Mouse (Mus musculus) ovary, postnatal 10 days (tissue): ENCODE measurements around the gene 1700028P14Rik.
"Not testable (repeated sequence)": the region's sequence is repeated elsewhere in the genome, so short reads cannot be mapped to it uniquely, and the experiment has no call there.

Experiments used
- DNase-seq: peaks from one replicate; pipeline ENCODE4 v3.0.0; 2022; ENCODE audit warnings: low spot score

Gene 1700028P14Rik

DNA sequence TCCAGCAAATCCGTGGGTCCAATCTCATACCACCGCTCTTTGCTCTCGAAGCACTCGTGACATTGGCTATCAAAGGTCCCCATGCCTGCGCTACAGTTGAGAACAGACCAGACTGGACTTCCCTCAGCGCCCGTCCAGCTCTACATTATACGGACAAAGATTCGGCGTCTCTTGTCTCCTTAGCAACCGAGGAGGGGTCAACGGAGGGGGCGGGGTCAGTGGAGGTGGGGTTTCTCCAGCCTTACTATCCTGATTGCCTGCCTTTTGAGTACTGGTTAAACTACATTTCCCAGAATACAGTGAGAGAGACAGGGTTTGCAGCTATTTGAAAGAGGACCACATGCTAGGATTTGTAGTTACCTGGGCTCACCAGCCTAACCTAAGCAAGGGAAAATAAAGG, at the start of gene 1700028P14Rik:
Gene 1700028P14Rik (minus strand): TSS at position 169 of the 400 bp plus-strand sequence.
- no peak for DNase-seq

DNA sequence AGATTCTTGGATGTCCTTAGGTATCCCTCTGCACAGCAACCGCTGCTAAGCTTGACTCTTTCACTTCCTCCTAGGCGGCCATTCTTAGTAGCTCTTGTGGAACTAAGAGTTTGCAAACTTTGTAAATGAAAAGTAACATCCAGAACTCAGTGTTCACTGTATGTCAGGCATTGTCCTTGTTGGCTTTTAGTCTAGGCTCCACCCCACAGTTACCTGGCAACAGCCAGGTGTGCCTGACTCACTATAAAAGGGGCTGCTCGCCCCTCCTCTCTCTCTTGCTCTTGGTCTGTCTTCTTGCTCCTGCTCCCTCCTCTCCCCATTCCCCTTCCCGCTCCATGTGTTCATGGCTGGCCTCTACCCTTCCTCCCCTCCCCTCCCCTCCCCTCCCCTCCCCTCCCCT, 46.5 kb upstream of the 1700028P14Rik start:
- DNase-seq = no peak

DNA sequence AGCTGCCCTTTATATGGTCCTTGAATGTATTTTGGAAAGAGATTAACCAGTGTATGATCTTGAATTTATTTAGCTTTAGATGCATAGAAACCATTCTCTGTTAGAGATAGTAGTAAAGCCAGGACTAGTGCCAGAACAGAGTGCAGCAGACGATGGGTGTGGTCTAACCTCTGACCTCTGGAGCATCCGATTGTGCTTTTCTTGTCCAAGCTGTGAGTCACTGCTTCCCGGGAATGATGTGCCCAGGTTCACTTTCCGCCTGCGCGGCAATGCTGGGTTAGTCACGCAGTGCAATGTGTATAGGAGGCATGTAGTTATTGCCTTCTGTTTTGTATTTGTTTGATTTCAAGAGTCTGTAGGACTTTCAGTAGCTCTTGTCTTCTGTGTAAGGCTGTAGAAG, 45.8 kb upstream of the 1700028P14Rik start:
- DNase-seq = no peak

DNA sequence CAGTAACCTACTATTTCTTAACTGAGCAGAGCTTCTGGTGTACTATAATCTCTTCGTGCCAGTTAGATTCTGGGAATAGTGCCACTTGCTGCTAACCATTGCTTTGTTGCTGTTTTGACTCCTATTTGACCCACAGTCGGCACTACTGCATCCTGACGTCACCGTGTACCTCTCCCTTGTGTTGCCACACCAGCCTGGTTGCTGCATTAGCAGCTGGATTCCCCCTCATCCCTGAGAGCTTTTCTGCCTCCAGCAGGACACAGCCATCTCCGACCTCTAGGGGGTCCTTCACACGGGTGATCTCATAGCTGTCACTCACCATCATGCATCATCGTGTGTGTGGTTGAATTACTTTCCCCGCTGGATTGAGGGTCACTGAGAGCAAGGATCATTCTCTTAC, 45.2 kb upstream of the 1700028P14Rik start:
- no peak for DNase-seq

DNA sequence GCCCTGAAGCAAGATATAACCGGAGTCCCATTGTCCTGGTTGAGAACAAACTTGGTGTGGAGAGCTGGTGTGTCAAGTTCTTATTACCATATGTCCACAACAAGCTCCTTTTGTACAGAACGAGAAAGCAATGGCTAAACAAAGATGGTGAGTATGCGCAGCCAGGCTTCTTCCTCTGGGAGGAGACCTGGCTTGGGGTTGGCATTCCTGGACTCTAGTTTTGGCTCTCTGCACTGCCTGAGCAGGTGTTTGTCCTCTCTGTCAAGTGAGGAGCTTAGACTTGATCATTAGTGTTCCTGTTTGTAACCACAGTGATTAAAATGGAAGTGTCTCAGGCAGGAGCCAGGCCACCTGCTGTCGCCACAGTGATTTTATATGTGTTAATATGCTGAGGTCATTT, 41.7 kb upstream of the 1700028P14Rik start:
- no peak for DNase-seq

DNA sequence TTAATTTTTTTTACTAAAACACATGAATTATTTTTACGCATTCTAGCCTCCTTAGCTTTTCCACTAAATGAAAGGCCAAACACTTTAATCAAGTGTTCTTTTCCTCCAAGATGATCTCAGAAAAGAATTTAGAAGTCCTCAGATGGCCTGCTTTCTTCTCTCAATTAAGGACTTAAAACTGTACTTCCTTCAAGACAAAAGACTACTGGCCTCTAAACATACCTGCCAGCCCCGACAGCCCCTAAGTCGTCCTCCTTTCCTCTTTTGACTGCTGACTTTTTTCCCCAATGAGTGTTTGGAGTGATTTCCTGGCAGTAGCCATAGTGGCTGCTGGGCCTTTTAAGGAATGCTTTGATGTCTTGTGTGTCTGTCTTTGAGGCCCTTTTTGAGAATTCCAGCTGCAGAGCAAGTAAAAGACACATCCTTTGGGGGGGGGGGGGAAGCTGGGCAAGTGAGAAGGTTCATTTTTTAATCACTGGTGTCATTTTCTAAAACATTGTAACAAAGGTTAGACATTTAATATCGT, 35.9 kb upstream of the 1700028P14Rik start:
- no peak for DNase-seq

DNA sequence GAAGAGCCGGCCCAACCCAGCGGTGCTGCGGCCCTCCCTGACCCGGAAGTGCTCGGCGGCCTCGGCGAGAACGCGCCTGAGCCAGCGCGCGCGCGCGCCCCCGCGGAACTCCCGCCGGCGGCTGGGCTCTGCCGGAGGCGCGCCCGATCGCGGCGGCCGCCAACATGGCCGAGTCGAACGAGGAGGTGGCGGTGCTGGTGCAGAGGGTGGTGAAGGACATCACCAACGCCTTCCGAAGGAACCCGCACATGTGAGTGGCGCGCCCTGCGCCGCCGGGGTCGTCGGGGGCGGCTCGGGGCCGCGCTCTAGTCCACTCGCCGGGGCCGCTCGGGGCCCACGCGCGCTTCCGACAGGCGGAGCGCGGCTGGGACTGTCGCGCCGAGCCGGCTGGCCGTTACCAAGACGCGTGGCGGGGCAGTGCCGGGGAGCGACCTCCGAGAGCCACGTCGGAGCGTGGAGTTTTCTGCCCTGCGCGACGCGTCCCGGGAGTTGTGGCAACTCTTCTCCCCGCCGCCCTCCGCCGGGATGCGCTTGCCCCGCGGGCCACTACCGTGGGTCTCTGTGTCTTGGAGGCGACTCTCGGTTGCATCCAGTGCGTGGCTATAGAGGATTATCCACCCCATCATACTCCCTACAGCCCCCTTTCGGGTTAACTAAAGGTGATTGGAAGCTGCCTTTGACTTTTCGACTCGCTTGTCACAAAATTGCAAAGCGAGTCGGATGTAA, 34.8 kb upstream of the 1700028P14Rik start, which contains the start of gene Ptar1:
Gene Ptar1 (plus strand): TSS at position 134 of the 726 bp plus-strand sequence.
- peak; percentile 92 for DNase-seq

DNA sequence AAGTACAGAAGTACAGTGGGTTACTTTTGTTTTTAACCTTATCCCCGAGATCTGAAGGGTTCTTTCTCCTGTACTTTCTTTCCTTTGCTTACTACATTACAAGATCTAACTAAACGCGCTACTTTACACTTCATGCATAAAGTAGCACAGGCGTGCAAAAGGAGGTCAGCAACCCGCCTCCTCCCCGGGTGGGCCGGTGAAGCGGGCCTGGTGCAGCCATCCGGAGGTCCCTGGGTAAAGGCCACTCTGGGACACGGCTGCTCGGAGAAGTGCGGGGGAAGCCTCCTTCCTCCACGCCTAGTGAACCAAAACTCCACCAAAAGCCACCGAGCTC, 34.3 kb upstream of the 1700028P14Rik start:
- DNase-seq = no peak

DNA sequence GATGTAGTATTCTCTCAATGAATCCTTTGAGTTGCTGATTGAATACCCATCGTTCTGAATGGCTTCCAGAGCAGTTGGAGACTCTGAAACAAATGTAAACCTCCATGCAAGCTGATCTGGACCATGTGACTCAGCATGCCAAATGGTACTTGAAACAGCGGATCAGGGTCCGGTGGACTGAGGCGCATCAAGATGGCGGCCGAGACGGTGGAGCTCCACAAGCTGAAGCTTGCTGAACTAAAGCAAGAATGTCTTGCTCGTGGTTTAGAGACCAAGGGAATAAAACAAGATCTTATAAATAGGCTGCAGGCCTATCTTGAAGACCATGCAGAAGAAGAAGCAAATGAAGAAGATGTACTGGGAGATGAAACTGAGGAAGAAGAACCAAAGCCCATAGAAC, 23.0 kb upstream of the 1700028P14Rik start:
- not testable (repeated sequence) for DNase-seq

DNA sequence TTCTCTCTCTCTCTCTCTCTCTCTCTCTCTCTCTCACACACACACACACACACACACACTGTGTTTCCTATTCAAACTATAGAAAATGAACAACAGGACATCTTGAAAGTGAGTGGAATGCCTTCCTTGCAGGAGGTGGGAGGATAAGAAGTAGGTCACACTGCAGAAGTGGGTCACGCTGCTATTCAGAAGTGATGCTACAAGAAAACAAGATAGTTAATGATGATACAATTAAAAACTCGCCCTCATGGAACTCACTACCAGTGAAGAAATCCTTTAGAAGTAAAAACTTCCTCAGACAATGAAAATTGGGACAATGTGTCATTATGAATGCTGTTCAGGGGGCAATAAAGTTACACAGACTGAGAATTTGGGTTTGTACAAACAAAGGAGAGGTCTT, 20.4 kb upstream of the 1700028P14Rik start:
- no peak for DNase-seq

DNA sequence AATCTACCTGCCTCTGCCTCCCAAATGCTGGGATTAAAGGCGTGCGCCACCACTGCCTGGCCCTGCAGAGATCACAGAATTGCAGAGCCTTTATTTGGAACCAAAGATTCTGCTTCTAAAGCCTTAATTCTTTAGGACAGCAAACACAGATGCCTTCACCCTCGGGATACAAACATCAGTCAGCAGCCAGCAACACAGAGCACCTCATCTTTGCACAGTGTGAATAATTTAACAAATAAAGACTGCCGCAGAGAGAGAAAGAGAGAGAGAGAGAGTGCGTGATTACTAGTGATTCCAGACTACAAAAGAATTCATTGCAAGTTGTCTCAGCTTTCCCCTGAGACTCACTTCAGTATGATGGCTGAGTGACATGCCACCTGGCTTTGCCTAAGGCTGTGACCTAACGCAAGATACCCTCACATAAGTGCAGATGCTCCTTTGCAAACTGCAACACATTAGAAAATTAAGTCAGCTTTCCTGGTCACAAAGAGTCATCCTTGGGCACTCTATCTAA, 15.6 kb upstream of the 1700028P14Rik start:
- no peak for DNase-seq

DNA sequence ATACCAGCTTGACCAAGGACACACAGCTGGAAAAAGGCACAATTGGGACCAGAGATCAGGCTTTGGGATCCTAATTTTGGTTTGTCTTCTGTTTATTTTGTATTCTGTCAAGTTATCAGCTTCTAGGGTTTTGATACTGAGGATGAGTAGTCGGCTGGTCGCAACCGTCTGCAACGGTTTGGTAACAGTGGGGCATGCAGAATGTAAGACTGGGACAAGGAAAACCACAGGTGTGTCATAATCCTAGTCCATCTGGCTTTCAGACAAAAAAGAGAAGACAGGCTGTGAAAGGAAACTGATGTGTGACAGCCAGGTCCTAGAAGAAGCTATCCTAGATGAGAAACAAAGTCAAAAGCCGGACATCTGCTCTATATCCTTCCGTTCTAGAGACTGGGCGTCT, 11.5 kb upstream of the 1700028P14Rik start:
- no peak for DNase-seq

DNA sequence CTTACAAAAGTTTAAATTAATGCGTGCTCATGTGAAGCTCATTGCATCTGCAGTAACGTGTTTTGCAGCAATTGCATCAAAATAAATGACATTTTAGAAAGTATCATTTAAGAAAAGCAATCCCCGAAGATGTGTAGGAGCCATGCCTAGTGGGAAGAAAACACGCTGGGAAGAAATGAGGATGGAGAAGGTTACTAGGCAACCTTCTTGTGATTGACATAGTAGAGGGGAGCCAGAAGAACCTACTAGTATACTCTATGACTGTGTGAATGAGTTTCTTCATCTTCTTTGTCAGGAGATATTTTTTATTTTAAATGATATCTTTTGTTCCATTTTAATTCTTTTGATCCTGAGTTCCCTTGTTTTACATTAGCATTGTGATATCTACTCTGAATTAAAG, 5.7 kb upstream of the 1700028P14Rik start:
- DNase-seq = no peak

DNA sequence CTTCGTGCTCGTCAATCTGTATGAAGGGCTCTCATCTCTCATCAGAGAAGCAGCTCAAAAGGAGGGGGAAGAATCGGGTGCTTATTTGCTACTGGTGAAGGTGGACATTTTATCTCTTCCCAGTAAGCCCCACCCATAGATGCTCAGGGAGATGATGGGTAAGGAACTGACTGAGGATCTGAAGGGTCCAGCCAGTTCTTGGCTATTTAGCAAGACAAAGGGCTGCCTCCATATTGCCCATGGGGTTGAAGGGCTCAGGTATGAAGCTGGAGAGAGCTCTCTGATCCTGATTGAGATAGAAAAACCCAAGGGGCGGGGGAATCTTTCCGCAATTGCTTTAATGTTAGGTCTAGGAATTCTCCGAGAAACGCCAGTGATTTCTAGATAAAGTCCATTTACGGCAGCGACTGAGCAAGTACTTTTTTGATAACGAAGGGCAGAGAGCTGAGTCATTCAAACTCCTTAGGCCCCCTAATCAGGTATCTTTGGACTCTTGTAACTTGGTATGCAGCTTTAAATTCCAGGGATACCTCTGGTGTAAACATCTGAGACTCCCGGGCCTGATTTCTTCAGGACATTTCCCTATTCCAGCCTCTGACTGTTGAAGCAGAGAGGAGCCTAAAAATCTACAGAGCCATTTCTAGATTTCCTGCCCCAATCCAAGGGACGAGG, 4.8 kb upstream of the 1700028P14Rik start:
- no peak for DNase-seq

DNA sequence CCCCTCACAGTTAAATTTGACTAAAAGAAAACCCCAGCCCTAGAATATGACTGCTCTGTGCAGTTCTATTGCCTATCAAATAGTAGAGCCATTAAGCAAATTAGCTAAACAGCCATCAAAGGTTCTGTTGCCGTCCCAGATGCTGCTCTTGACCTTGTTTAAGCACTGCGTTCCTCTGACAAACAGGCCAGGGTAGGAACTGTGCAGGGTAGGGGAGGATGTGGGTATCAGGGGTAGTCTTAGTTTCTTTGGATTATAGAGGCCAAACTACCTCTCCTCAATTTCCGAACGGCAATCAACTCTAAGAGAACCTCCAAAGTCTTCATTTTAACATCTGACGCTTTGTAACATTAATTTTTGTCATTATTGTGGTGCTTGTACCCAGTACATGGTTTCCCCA, 542 bp upstream of the 1700028P14Rik start:
- DNase-seq = no peak

DNA sequence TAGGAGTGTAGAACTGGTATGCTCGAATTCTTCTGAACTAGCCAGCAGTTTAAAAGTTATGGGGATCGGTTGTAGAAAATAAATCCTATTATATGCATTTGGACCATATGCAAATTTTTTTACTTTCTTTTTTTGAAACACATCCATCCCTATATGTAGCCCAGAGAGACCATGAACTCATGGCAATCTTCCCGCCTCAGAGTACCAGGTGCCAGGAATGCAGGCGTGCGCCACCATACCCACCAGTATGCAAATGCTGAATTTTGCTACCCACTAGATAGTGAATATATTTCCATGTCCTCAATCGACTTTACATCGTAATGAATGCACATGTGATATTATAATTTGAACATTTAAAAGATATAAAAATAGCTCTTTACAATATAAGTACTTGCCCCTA, 5.3 kb downstream of the 1700028P14Rik start:
- no peak for DNase-seq

DNA sequence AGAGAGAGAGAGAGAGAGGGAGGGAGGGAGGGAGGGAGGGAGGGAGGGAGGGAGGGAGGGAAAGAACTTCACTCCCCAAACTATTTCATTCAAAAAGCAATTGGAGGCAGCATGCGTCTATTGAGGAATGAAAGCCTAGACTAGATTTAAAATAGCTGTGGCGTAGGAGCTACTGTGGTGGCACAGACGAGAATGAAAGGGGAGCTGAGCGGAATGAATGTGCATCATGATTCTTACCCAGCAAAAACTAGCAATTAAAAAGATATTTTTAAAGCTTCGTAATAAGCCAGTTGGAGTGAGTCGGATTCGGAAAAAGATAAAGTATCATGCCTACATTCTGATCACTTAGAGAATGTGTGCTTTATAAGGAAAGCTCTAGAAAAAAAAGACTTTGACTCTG, 7.3 kb downstream of the 1700028P14Rik start:
- DNase-seq = no peak

DNA sequence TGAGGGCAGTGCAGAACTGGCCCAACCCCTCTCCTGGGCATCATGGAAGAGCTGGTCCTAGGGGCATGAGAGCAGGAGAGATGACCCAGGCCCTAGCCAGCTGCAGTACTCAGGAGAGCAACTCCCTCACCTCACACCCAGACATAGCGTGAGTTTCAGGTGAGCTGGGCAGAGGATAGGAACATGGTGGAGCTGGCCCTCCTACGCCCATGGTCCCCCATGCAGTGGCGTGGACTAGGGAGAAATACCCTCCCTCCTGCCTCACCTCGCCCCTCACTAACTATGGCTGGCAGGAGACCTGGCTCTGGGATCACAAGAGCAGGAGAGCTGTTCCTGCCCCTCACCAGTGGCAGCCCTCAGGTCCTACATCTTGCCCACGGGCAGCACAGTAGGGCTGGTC, 8.8 kb downstream of the 1700028P14Rik start:
- no peak for DNase-seq

DNA sequence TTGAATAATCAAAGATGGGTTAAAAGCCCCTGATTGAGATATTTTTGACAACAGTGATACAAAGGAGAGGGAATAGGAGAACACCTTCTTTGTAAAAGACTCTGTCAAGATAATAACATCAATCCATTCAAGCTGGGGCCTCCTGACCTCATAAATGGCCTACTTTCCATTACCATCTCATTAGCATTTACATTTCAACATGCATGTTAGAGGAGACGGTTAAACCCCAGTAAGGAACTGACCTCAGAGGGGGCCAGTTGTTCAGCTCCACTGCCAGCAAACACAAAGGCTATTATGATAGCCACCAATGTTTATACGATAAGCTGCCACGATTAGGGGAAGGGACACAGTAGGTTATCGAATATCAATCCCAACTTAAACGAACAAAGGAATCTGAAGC, 15.8 kb downstream of the 1700028P14Rik start:
- DNase-seq = no peak

DNA sequence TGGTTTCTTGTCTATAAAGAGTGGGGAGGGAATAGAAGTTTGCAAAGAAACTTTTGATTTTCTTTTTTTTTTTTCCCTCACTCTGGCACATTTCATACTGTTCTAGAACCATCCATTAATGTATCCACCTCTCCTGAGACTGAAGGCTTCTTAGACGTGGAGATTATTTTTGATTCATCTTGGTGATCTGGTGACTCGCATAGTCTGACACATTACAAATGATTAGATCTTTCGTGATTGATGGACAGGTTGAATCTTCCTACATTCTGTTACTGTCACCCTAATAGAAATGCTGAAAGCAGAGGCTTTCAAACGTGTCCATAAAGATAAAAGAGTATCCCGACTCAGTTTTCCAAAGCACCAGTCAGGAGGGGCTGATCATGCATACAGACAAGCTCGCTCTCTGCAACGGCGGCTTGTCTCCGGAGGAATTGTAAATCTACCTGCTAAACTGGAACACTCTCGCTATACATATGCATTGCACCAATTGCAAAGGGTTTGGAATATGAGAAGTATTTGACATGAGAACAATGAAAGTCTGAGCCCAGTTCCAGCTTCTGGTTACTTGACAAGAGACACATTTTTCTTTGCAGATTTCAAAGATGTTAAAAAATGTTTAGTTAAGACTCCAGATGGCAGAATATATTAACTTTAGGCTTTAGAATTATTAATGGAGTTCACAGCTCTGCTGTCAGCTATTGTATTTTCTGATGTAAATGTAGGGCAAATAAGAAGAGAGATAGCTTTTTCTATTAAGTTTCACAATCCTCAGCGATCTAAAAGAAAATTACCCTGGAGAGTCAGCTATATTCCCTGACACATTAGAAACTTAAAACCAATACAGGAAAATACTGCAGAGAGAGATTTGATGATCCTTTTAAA, 20.8 kb downstream of the 1700028P14Rik start:
- DNase-seq = no peak

DNA sequence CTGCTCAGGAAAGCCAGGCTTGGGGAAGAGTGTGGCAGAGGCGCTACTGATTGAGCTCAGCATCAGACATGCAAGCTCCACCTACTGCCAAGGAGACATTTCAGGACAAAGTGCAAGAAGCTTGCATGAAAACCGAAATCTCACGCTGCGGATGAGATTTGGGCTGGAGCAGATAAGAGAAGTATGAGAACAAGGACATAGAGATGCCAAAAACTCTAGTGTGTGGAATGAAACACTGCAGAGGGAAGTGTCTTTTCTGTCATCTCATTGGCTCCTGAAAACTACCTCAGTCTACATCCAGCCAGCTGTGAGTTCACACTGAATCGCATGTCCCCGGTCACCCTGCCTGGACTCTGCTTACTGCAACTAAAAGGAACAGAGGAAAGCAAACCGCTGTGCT, 38.3 kb downstream of the 1700028P14Rik start:
- DNase-seq = no peak

DNA sequence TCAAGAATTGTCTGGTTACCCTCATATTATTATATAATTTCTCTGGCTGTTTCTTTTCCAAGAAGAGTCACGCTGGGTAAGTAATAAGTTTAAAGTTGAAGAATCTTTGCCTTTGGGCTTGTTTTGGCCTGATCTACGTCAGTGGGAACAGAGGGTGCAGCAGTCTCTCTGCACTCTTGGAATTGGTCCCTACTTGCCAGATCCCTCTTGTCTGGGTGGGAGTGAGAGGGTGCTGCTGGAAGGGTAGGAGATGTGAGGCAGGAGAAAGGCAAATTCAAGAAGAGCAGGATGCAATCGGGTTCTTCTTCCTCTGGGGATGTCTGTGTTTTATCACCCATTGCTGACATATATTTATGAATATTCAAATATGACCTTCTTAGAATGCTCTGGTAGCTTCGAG, 42.9 kb downstream of the 1700028P14Rik start:
- no peak for DNase-seq
